Mouse (Mus musculus) cerebral cortex, adult 2 months (tissue): ENCODE results near the gene Syt6.

Experiments
- WGBS: fragments of 180-500 bp; shearing (Covaris S2); methylation state at CpG from one replicate; pipeline ENCODE4 v1.1.7; 2018; 5-methylcytosine and 5-hydroxymethylcytosine counted together

Syt6 gene

GRCm38 (mm10) chr3:103575156-103575892 lies at the start of gene Syt6:
TSS of gene Syt6 (plus strand) at chr3:103575231.
- 1% methylated on average over 44 of the region's 44 CpGs for WGBS

- WGBS, result 80% methylated on average over 4 of the region's 4 CpGs
These were observed 48.8 kb upstream of the Syt6 start for GRCm38 (mm10) chr3:103526201-103526704.

- 29% methylated on average over 2 of the region's 2 CpGs for WGBS
These were observed 48.2 kb upstream of the Syt6 start for GRCm38 (mm10) chr3:103526864-103527263.

- 93% methylated on average over 9 of the region's 9 CpGs for WGBS
These were observed 41.0 kb upstream of the Syt6 start for GRCm38 (mm10) chr3:103534036-103534435.

- 51% methylated on average over 5 of the region's 5 CpGs for WGBS
These were observed 39.8 kb upstream of the Syt6 start for GRCm38 (mm10) chr3:103535207-103535606.

- 54% methylated on average over 7 of the region's 7 CpGs for WGBS
These were observed 35.9 kb upstream of the Syt6 start for GRCm38 (mm10) chr3:103539148-103539547.

GRCm38 (mm10) chr3:103546166-103546565 lies 28.9 kb upstream of the Syt6 start:
- 62% methylated on average over 2 of the region's 2 CpGs for WGBS

GRCm38 (mm10) chr3:103546626-103547025 lies 28.4 kb upstream of the Syt6 start:
- WGBS, result 66% methylated on average over 3 of the region's 3 CpGs

- 67% methylated on average over 5 of the region's 5 CpGs for WGBS
These were observed 24.8 kb upstream of the Syt6 start for GRCm38 (mm10) chr3:103550236-103550635.

- WGBS, result 72% methylated on average over 3 of the region's 3 CpGs
These were observed 7.8 kb upstream of the Syt6 start for GRCm38 (mm10) chr3:103567226-103567625.

GRCm38 (mm10) chr3:103572526-103572925 lies 2.5 kb upstream of the Syt6 start:
- WGBS, result 77% methylated on average over 4 of the region's 4 CpGs

- WGBS, result 10% methylated on average over 20 of the region's 20 CpGs
These were observed 1.8 kb upstream of the Syt6 start for GRCm38 (mm10) chr3:103573106-103573790.

- 13% methylated on average over 14 of the region's 14 CpGs for WGBS
These were observed 1.3 kb upstream of the Syt6 start for GRCm38 (mm10) chr3:103573791-103574166.

GRCm38 (mm10) chr3:103574566-103575155 lies 370 bp upstream of the Syt6 start:
- WGBS, result 13% methylated on average over 22 of the region's 22 CpGs

GRCm38 (mm10) chr3:103575893-103576641 lies 1.0 kb downstream of the Syt6 start:
- WGBS, result 2% methylated on average over 69 of the region's 69 CpGs

GRCm38 (mm10) chr3:103587136-103587535 lies 12.1 kb downstream of the Syt6 start:
- 84% methylated on average over 17 of the region's 17 CpGs for WGBS

GRCm38 (mm10) chr3:103587672-103588071 lies 12.6 kb downstream of the Syt6 start:
- WGBS, result 89% methylated on average over 5 of the region's 5 CpGs

GRCm38 (mm10) chr3:103589636-103590035 lies 14.6 kb downstream of the Syt6 start:
- 68% methylated on average over 5 of the region's 5 CpGs for WGBS

GRCm38 (mm10) chr3:103592636-103593035 lies 17.6 kb downstream of the Syt6 start:
- 70% methylated on average over 5 of the region's 5 CpGs for WGBS

- 66% methylated on average over 5 of the region's 5 CpGs for WGBS
These were observed 18.6 kb downstream of the Syt6 start for GRCm38 (mm10) chr3:103593631-103594030.

- WGBS, result 84% methylated on average over 7 of the region's 7 CpGs
These were observed 20.3 kb downstream of the Syt6 start for GRCm38 (mm10) chr3:103595271-103595810.

- 83% methylated on average over 4 of the region's 4 CpGs for WGBS
These were observed 22.6 kb downstream of the Syt6 start for GRCm38 (mm10) chr3:103597586-103597985.
